Mouse (Mus musculus): Measurements from ENCODE around the gene Krba1.

DNA sequence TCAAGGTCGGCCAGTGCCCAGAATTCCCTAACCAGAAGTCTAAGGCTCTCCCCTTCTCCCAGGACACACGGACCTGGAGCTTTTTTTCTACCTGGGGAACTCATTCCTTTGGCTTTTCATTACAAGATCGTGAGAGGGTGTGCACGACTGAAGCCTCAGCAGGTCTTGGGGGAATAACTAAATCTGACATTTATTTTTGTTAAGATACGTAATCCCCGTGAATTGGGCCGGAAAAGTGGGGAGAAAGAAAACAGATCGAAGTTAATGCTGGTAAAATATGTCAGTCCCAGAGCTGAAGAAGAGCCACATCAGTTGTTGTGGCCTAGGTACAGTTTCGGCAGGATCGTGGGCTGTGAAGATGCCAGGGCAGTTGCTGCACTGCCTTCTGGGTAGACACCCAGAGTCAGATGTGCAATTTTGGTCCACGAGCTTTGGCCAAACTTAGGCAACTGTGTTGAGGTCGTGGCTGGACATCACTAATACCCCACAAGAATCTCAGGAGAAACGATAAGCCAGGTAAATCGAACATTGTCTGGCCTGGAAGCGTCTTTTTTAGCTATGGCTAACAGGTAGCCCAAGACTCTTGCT lies 716 bp downstream of the Krba1 start:
- TF ChIP-seq CTCF (IDR thresholded peaks at IDR 0.05; ENCODE audit: extremely low read depth, insufficient read depth, insufficient read length, insufficient replicate concordance), result no peak
- no peak for TF ChIP-seq POLR2A (IDR thresholded peaks at IDR 0.05; ENCODE audit: low read depth, low read length)

Data from spleen, adult 2 months (tissue).